Mouse (Mus musculus) liver, adult 2 months (tissue): Measurements from ENCODE around the gene Gtse1. TPM values are rescaled to one million over a fixed set of nuclear protein-coding genes. Genes with fewer than 3 reads are reported as not detected.
A peak's percentile ranks its signal among the peaks of the same experiment; 100 is the strongest.

Source experiments
- DNase-seq: peaks from one replicate; pipeline ENCODE4 v3.0.0-alpha.2; 2011; ENCODE audit warnings: low read depth, low spot score; ENCODE audit errors: extremely low read depth
- H3K27ac ChIP-seq: fragments of 200-500 bp; replicated peaks from 2 replicates; pipeline ENCODE4 v1.5.1; 2012; ENCODE audit warnings: low read depth, mild to moderate bottlenecking, control low read depth, inconsistent platforms, low read length; ENCODE audit not compliant: insufficient read depth
- H3K27me3 ChIP-seq: fragments of 200-500 bp; 2 replicates; pipeline ENCODE4 v1.6.1; 2012; ENCODE audit warnings: mild to moderate bottlenecking, moderate library complexity, low read length, inconsistent platforms; ENCODE audit not compliant: control insufficient read depth, insufficient read depth
- H3K36me3 ChIP-seq: fragments of 200-500 bp; 2 replicates; pipeline ENCODE4 v1.6.1; 2012; ENCODE audit warnings: low read length, inconsistent platforms; ENCODE audit not compliant: control insufficient read depth, insufficient read depth
- H3K4me1 ChIP-seq: fragments of 200-500 bp; 2 replicates; pipeline ENCODE4 v1.6.1; 2011; ENCODE audit warnings: low read length; ENCODE audit not compliant: control insufficient read depth, insufficient read depth
- H3K4me3 ChIP-seq: fragments of 200-500 bp; 2 replicates; pipeline ENCODE4 v1.5.1; 2011; ENCODE audit warnings: low read depth, mild to moderate bottlenecking, control low read depth, low read length, moderate library complexity; ENCODE audit not compliant: insufficient read depth
- H3K79me2 ChIP-seq: fragments of 200-500 bp; 2 replicates; pipeline ENCODE4 v1.6.1; 2012; ENCODE audit warnings: inconsistent platforms, mild to moderate bottlenecking, low read length, moderate library complexity; ENCODE audit not compliant: control insufficient read depth, insufficient read depth
- H3K9ac ChIP-seq: fragments of 200-500 bp; 2 replicates; pipeline ENCODE4 v1.6.1; 2012; ENCODE audit warnings: low read depth, mild to moderate bottlenecking, control low read depth, inconsistent platforms, low read length
- CTCF ChIP-seq: fragments of 200-500 bp; IDR thresholded peaks from 2 replicates; pipeline ENCODE4 v1.5.1; 2011; ENCODE audit warnings: low read depth, low read length, control low read depth
- POLR2A ChIP-seq: fragments of 200-500 bp; IDR thresholded peaks from 2 replicates; pipeline ENCODE4 v1.6.1; 2011; ENCODE audit warnings: low read length, control low read depth; ENCODE audit not compliant: insufficient read depth; ENCODE audit errors: extremely low read depth
- WGBS: fragments of 180-500 bp; shearing (Covaris S2); methylation state at CpG from one replicate; pipeline ENCODE4 v1.1.7; 2018; 5-methylcytosine and 5-hydroxymethylcytosine counted together
- polyA plus RNA-seq: library from polyadenylated mRNA; depleted of rRNA; stranded (reverse); fragments of >200 nt; gene quantifications from 2 replicates; pipeline ENCODE4 v1.2.3, GENCODE M21; 2012
- total RNA-seq: library from RNA; depleted of rRNA; stranded (reverse); fragments of >200 nt; gene quantifications from 2 replicates; pipeline ENCODE4 v1.2.3, GENCODE M21; 2014

Gene Gtse1
- total and polyA plus RNA-seq, 2 experiments: 0.28 to 0.33 TPM

- Histone ChIP-seq H3K9ac (peak within 1 kb of the TSS; percentile 84), H3K4me1 (peaks cover 7% of the 10 kb centered on the region), H3K27me3 (no peaks in the 10 kb centered on the region), H3K79me2 (no peaks in the 10 kb centered on the region), H3K4me3 (peak within 1 kb of the TSS; percentile 72), H3K27ac (peak within 1 kb of the TSS; percentile 58), H3K36me3 (no peaks in the 10 kb centered on the region)
- DNase-seq: peak; percentile 78
- TF ChIP-seq POLR2A (peak; percentile 68), CTCF (peak; percentile 80)
- 1% methylated on average over 50 of the region's 50 CpGs for WGBS
Observed at GRCm38 (mm10) chr15:85878848-85879497, 19.4 kb downstream of the Gtse1 start, which contains the start of gene Trmu. TSS of gene Trmu (plus strand) at chr15:85879312.

GRCm38 (mm10) chr15:85879498-85879895, 20.0 kb downstream of the Gtse1 start:
- no peaks in the 10 kb centered on the region for H3K36me3 ChIP-seq
- peak overlapping the region; percentile 66 for H3K4me3 ChIP-seq
- no peak for DNase-seq
- H3K9ac ChIP-seq: peak overlapping the region; percentile 84
- H3K79me2 ChIP-seq: no peaks in the 10 kb centered on the region
- WGBS: under 1% methylated on average over 18 of the region's 18 CpGs
- H3K27me3 ChIP-seq: no peaks in the 10 kb centered on the region
- peak overlapping the region; percentile 58 for H3K27ac ChIP-seq
- H3K4me1 ChIP-seq: peaks cover 7% of the 10 kb centered on the region
- no peak for TF ChIP-seq POLR2A
- TF ChIP-seq CTCF: no peak

- Histone ChIP-seq H3K79me2 (no peaks in the 10 kb centered on the region), H3K4me3 (no peak overlapping the region), H3K27ac (no peak overlapping the region), H3K9ac (no peak overlapping the region), H3K27me3 (no peaks in the 10 kb centered on the region), H3K36me3 (peaks cover 23% of the 10 kb centered on the region), H3K4me1 (no peaks in the 10 kb centered on the region)
- DNase-seq: no peak
- WGBS: 90% methylated on average over 5 of the region's 5 CpGs
- TF ChIP-seq POLR2A (no peak), CTCF (no peak)
Observed at GRCm38 (mm10) chr15:85885606-85886005, 26.1 kb downstream of the Gtse1 start.

GRCm38 (mm10) chr15:85889235-85889634, 29.7 kb downstream of the Gtse1 start:
- 91% methylated on average over 4 of the region's 4 CpGs for WGBS
- Histone ChIP-seq H3K27me3 (no peaks in the 10 kb centered on the region), H3K36me3 (peaks cover 31% of the 10 kb centered on the region), H3K4me1 (no peaks in the 10 kb centered on the region), H3K4me3 (no peak overlapping the region), H3K79me2 (no peaks in the 10 kb centered on the region), H3K27ac (no peak overlapping the region), H3K9ac (no peak overlapping the region)
- DNase-seq: no peak
- TF ChIP-seq POLR2A (no peak), CTCF (no peak)

- Histone ChIP-seq H3K4me1 (no peaks in the 10 kb centered on the region), H3K36me3 (peaks cover 18% of the 10 kb centered on the region), H3K9ac (no peak overlapping the region), H3K27ac (no peak overlapping the region), H3K79me2 (no peaks in the 10 kb centered on the region), H3K27me3 (no peaks in the 10 kb centered on the region), H3K4me3 (no peak overlapping the region)
- TF ChIP-seq CTCF: no peak
- TF ChIP-seq POLR2A: no peak
- WGBS: 88% methylated on average over 10 of the region's 10 CpGs
- no peak for DNase-seq
Observed at GRCm38 (mm10) chr15:85891971-85892370, 32.4 kb downstream of the Gtse1 start.

GRCm38 (mm10) chr15:85892498-85893118, 33.1 kb downstream of the Gtse1 start:
- H3K4me3 ChIP-seq: no peak overlapping the region
- no peak for TF ChIP-seq CTCF
- TF ChIP-seq POLR2A: no peak
- no peaks in the 10 kb centered on the region for H3K79me2 ChIP-seq
- no peak overlapping the region for H3K27ac ChIP-seq
- WGBS: 92% methylated on average over 13 of the region's 13 CpGs
- DNase-seq: no peak
- no peaks in the 10 kb centered on the region for H3K4me1 ChIP-seq
- H3K27me3 ChIP-seq: no peaks in the 10 kb centered on the region
- H3K36me3 ChIP-seq: peaks cover 18% of the 10 kb centered on the region
- H3K9ac ChIP-seq: no peak overlapping the region
